ENCODE assay signal across 10 mouse cellular contexts in the genomic region with DNA sequence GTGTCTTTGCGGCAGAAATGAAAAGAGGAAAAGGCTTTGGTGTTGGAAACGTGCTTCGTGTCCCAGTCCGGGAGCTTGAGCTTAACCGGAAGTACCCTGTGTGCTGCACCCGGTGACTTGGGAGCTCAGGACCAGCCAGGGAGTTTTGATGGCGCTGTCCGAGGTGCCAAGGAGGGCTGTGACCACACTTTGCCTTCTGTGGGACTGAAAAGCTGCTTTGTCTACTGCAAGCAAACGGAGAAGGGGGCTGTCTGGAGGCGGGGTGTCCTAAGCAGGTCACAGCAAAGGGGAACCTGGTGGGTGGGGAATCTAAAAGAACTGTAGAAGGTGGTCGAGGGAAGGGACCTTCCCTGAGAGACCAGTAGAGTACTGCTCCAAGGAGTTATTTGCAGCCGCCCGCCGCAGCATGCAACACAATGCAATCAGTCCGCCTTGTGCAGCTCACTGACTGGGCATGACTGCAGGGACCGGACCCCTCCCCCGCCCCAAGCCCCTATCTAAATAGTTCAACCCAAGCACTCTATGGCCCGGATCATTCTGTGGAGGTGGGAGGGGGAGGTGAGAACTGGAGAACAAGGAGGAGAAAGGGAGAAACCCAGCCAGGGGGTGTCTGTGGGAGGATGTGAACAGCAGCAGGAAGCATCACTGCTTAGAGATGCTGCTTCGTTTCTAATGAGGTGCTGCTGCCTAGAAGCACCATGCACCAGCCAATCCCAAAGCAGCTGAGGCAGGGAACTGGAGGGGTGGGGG.
DNase-seq lines count a peak whose midpoint lies in the region; ATAC-seq and TF ChIP-seq lines count a peak whose summit lies in the region.
"Had no signal": no experiment of that assay in that cellular context is flagged by ENCODE, and none has a peak within 500 bp of the region (broad histone marks: within the 10 kb centered on the region; RNA-seq: fewer than 3 reads in every experiment).

No protein-coding gene starts in this region.

- no peak overlapping the region for H3K9ac ChIP-seq in heart, embryonic 14.5 days (ENCODE audit: low read length)
- H3K9ac ChIP-seq in embryonic facial prominence, embryonic 11.5 days (replicated peaks; ENCODE audit: low read length) = peak overlapping the region; percentile 29; the same call in 1 of the 2 replicates
- H3K9ac ChIP-seq in neural tube, embryonic 14.5 days (replicated peaks; ENCODE audit: low read depth, low read length) = peak overlapping the region; percentile 50

- no peak for DNase-seq in heart, postnatal 25 days (ENCODE audit: low spot score)
- peak; percentile 73 for DNase-seq in embryonic facial prominence, embryonic 11.5 days (ENCODE audit: low spot score)
- DNase-seq in kidney, postnatal 14 days = peak; percentile 10
- no peak for DNase-seq in T-cell, adult 2 months (ENCODE audit: low spot score)
- DNase-seq in gastrocnemius, adult 2 months = no peak
- no peak for DNase-seq in spleen, postnatal 14 days (ENCODE audit: low spot score in 2 of 2)

- no peaks in the 10 kb centered on the region for H3K36me3 ChIP-seq in heart, embryonic 14.5 days (ENCODE audit: control insufficient read depth, insufficient read depth, low read length)
- no peaks in the 10 kb centered on the region for H3K36me3 ChIP-seq in embryonic facial prominence, embryonic 11.5 days (replicated peaks; ENCODE audit: control insufficient read depth, insufficient read depth, low read depth, low read length)
- H3K36me3 ChIP-seq in neural tube, embryonic 14.5 days (ENCODE audit: control insufficient read depth, insufficient read depth, low read length) = no peaks in the 10 kb centered on the region

- H3K9me3 ChIP-seq in heart, embryonic 14.5 days (ENCODE audit: control insufficient read depth, low read length) = no peaks in the 10 kb centered on the region
- H3K9me3 ChIP-seq in embryonic facial prominence, embryonic 11.5 days (replicated peaks; ENCODE audit: control insufficient read depth, low read length) = no peaks in the 10 kb centered on the region
- H3K9me3 ChIP-seq in neural tube, embryonic 14.5 days (ENCODE audit: control insufficient read depth, low read length) = no peaks in the 10 kb centered on the region

- no peak for ATAC-seq in heart, embryonic 14.5 days (ENCODE audit: insufficient number of reproducible peaks, insufficient read depth, low FRiP score, low read depth)
- ATAC-seq in embryonic facial prominence, embryonic 11.5 days (replicated peaks; ENCODE audit: insufficient number of reproducible peaks, low FRiP score, low TSS enrichment, low read depth) = no peak
- ATAC-seq in neural tube, embryonic 14.5 days (ENCODE audit: low read depth) = peak; percentile 62

- H3K27me3 ChIP-seq in heart, embryonic 14.5 days (ENCODE audit: control insufficient read depth, insufficient read depth, low read length) = peaks cover 64% of the 10 kb centered on the region
- H3K27me3 ChIP-seq in embryonic facial prominence, embryonic 11.5 days (ENCODE audit: control insufficient read depth, insufficient read depth, low read length) = peaks cover 38% of the 10 kb centered on the region
- H3K27me3 ChIP-seq in neural tube, embryonic 14.5 days (ENCODE audit: control insufficient read depth, insufficient read depth, low read length) = peaks cover 6% of the 10 kb centered on the region
- H3K27me3 ChIP-seq: CH12.LX had no signal

- no peak overlapping the region for H3K4me3 ChIP-seq in heart, embryonic 14.5 days (ENCODE audit: control insufficient read depth in 1 of 2, insufficient read depth in 1 of 2, low read depth in 1 of 2, low read length in 2 of 2)
- H3K4me3 ChIP-seq in embryonic facial prominence, embryonic 11.5 days (ENCODE audit: low read depth, low read length) = peak overlapping the region; percentile 4; the same call in 1 of the 2 replicates
- H3K4me3 ChIP-seq in neural tube, embryonic 14.5 days (ENCODE audit: low read depth, low read length) = peak overlapping the region; percentile 50
- no peak overlapping the region for H3K4me3 ChIP-seq in gastrocnemius, adult 2 months
- H3K4me3 ChIP-seq: erythroblast, embryonic 14.5 days had no signal

- H3K4me2 ChIP-seq in heart, embryonic 14.5 days (ENCODE audit: low read length) = peak overlapping the region; percentile 34; the same call in 1 of the 2 replicates
- H3K4me2 ChIP-seq in embryonic facial prominence, embryonic 11.5 days (ENCODE audit: low read depth, low read length) = peak overlapping the region; percentile 37
- H3K4me2 ChIP-seq in neural tube, embryonic 14.5 days (ENCODE audit: low read depth, low read length) = peak overlapping the region; percentile 89

- 4% methylated on average over 19 of the region's 19 CpGs for WGBS in heart, embryonic 14.5 days
- 2% methylated on average over 19 of the region's 19 CpGs for WGBS in embryonic facial prominence, embryonic 11.5 days
- 1% methylated on average over 19 of the region's 19 CpGs for WGBS in neural tube, embryonic 14.5 days

- no peak for TF ChIP-seq CTCF in gastrocnemius, adult 2 months (IDR thresholded peaks at IDR 0.05)

- intact Hi-C loops in heart, postnatal 25 days (cut with DNase I) = no loop called here
- intact Hi-C loops in gastrocnemius, adult 2 months (cut with DNase I) = loop anchor here (10.0 kb wide), 1 partner anchor 189 kb away; no protein-coding TSS in a partner anchor

- H3K4me1 ChIP-seq in heart, embryonic 14.5 days (ENCODE audit: control insufficient read depth in 2 of 2, insufficient read depth in 2 of 2, low read length in 2 of 2) = peaks cover 6 to 7% of the 10 kb centered on the region in 2 experiments; a peak in 2 of 4 replicates
- H3K4me1 ChIP-seq in embryonic facial prominence, embryonic 11.5 days (ENCODE audit: control insufficient read depth, insufficient read depth, low read length) = no peaks in the 10 kb centered on the region
- no peaks in the 10 kb centered on the region for H3K4me1 ChIP-seq in neural tube, embryonic 14.5 days (ENCODE audit: control insufficient read depth, insufficient read depth, low read length)

- no peak overlapping the region for H3K27ac ChIP-seq in heart, embryonic 14.5 days (replicated peaks in 1 of 2; ENCODE audit: control insufficient read depth in 1 of 2, insufficient read depth in 1 of 2, low read depth in 2 of 2, low read length in 2 of 2)
- no peak overlapping the region for H3K27ac ChIP-seq in embryonic facial prominence, embryonic 11.5 days (replicated peaks; ENCODE audit: low read depth, low read length)
- H3K27ac ChIP-seq in neural tube, embryonic 14.5 days (ENCODE audit: low read depth, low read length) = peak overlapping the region; percentile 52; the same call in 1 of the 2 replicates
- no peak overlapping the region for H3K27ac ChIP-seq in gastrocnemius, adult 2 months

Comparison
In these comparisons a context has a peak if more than half of its experiments do, and no peak if none do; other contexts are left out.
1. H3K4me2 ChIP-seq: peak in every context shown above with its lines; median percentile 89 in neural tube, embryonic 14.5 days; 37 in embryonic facial prominence, embryonic 11.5 days; 34 in heart, embryonic 14.5 days.
2. H3K4me3 ChIP-seq: peak in embryonic facial prominence, embryonic 11.5 days (single experiment) and neural tube, embryonic 14.5 days (single experiment); none in heart, embryonic 14.5 days (0 of 2) and gastrocnemius, adult 2 months (single experiment).
3. DNase-seq: peak in embryonic facial prominence, embryonic 11.5 days (single experiment) and kidney, postnatal 14 days (single experiment); none in heart, postnatal 25 days (single experiment), T-cell, adult 2 months (single experiment), gastrocnemius, adult 2 months (single experiment) and spleen, postnatal 14 days (0 of 2).